Mouse (Mus musculus): Measurements from ENCODE around the gene Zbed5.
"Not testable (repeated sequence)": the region's sequence is repeated elsewhere in the genome, so short reads cannot be mapped to it uniquely, and the experiment has no call there.

Gene Zbed5

GRCm38 (mm10) chr5:129909147-129909546, 13.6 kb downstream of the Zbed5 start:
- no peak for DNase-seq

DNA sequence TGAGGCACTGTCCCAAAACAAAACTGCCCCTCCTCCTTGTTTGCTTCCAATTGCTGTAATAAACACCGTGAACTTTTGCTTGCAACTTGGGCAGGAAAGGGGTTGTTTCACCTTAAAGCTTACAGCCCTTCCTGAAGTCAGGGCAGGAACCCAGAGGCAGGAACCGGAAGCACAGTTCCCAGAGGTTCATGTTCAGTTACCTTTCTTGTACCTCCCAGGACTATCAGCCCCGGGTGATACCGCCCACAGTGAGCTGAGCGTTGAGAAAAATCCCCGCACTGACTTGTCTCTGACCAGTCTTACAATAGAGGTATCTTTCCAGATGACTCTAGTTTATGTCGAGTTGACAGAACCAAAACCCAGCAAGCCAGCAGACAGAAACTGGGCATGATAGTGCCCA, 14.1 kb downstream of the Zbed5 start:
- DNase-seq, result no peak

DNA sequence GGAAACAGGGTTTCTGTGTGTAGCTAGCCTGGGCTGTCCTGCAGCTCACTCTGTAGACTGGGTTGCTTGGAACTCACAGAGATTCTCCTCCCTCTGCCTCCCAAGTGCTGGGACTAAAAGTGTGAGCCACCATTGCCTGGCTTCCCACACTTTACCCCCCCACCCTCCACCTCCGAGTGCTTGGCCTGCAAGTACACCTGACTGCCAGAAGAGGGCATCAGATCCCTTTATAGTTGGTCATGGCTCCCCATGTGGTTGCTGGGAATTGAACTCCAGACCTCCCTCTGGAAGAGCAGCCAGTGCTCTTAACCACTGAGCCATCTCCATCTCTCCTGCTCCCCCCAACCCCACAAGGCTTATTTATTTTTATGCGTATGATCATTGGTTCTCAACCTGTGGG, 18.5 kb downstream of the Zbed5 start:
- peak; percentile 28 for DNase-seq

DNA sequence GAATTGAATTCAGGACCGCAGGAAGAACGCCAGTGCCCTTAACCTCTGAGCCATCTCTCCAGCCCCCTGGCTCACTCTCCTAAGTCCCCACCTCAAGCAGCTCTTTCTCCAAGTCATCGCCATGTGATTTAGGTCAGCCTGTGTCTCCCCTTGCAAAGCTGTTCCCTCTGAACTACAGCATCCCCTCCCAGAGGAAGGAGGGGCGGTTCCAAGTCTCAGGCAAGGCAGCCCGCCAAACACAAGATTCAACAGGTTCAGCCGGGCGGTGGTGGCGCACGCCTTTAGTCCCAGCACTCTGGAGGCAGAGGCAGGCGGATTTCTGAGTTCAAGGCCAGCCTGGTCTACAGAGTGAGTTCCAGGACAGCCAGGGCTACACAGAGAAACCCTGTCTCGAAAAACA, 20.0 kb downstream of the Zbed5 start:
- not testable (repeated sequence) for DNase-seq

DNA sequence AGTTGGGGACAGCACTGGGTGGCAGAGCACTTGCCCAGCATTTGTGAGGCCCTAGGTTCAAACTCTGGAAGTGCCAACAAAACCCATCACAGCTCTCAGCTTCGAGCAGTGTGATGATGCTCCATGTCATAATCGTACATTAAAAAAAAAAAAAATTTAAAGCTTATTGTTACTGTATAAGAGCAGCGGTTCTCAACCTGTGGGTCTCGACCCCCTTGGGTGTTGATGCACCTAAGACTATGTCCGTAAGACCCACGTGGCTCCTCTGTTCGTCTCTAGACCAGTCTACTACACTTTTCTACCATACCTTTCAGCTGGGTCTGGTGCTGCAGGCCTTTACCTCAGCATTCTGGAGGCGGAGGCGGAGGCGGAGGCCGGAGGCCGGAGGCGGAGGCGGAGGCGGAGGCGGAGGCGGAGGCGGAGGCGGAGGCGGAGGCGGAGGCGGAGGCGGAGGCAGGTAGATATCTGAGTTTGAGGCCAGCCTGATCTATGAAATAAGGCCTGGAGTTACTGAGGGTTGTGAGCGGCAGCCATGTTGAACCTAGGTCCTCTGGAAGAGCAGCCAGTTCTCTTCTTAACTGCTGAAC, 22.6 kb downstream of the Zbed5 start:
- no peak for DNase-seq

GRCm38 (mm10) chr5:129918752-129919151, 23.2 kb downstream of the Zbed5 start:
- DNase-seq, result no peak

GRCm38 (mm10) chr5:129919320-129919719, 23.8 kb downstream of the Zbed5 start:
- no peak for DNase-seq

DNA sequence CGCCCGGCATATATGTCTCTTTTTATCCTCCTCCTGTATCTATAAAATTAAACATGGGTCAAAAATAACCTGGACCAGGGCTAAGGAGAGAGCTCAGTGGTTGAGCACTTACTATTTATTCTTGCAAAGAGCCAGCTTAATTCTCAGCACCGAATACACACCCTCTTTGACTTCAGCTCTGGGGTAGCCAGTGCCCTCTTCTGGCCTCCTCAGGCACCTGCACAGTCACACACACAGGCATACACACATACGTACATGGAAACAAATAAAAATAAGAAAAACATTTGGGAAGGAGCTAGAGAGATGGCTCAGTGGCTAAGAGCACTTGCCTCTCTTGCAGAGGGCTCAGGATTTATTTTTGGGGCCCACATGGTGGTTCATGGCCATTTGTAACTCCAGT, 26.4 kb downstream of the Zbed5 start:
- DNase-seq, result no peak

DNA sequence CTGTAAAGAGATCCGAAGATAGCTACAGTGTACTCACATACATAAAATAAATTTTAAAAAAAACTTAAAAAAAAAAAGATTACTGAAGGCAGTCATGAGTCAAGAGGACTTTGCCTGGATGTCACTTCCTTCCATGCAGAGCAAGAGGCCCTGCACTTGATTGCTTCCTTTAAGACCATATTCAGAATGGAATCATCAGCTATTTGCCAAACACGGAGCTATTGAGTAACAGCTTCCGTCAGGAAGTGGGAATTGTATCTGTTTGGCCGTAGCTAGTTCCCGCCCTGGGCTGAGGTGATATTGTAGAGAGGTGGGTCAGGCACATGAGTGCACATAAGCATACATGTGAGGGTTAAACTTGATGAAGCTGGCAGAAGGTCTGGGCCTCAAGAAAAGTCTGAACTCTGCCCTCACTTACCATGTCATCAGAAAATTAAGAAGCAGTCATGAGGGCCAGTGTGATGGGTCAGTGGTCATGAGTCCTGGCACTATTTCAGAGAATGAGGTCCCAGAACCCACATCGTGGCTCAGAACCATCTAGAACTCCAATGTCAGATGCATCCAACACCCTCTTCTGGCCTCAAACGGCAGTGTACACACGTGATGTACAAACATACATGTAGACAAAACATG, 29.4 kb downstream of the Zbed5 start:
- no peak for DNase-seq

DNA sequence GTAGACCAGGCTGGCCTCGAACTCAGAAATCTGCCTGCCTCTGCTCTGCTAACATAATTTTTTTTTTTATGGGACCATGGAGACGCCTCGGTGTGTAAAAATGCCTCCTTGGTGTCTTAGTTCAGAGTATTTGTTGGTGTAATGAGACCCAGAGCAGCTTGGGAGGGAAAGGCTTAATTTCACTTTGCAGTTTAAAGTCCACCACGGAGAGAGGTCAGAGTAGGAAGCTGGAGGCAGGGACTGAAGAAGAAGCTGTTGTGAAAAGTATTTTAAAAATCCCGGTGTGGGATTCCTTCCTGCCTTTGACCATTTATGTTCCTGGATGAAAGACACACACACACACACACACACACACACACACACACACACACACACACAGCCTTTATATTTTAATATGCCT, 30.4 kb downstream of the Zbed5 start:
- DNase-seq, result no peak

DNA sequence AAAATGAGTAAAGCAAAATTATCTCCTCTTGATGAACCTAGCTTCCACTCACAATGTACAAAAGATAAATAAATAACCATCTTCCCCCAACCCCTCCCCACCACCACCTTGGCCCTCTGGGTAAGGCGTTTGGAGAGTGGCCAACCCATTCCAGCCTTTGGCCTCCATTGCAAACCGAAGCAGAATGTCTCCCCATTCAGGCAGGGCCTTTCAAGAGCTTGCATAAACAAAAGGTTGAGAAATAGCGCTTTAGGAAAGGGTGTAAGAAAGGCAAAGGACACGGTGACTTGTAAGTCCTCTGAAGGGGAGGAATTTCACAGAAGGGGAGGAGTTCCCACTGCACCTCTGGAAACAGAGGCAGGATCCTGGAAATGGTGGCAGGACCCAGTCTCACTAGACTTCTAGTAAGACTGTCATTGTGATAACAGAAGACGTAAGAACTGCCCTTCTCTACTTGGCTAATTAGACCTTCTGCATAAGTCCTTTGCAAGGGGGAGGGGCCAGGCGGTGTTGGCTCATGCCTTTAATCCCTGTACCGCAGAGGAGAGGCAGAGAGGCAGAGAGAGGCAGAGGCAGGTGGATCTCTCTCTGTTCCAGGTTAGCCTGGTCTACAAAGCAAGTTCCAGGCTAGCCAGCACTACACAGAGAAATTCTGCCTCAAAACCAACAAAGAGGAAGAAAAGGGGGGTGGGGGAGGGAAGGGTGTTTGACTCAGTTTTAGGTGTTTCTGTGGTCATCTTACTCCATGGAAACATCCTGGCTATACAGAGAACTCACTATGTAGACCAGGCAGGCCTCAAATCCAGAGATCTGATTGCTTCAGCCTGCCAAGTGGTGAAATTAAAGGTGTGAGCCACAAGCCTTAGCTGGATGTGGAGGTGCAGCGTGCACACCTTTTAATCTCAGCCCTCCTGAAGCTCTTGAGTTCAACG, 34.7 kb downstream of the Zbed5 start:
- DNase-seq, result peak; percentile 63

DNA sequence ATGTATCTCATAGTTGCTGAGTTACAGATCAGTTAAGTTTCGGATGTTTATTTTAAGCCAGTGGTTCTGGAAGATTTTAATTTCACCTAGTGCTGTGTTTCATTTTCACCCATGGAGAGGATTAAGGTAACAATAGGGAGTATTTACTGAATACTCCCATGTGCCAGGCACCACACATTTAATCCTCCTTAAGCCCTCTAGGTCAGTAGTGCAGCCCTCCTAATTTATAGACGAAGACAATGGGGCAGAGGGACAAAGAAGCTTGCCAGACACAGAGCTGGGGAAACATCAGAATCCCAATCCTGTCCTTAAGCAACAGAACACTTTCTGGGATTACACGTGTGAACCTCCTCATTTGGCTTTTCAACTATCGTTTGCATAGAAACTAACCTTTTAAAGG, 41.4 kb downstream of the Zbed5 start:
- DNase-seq, result no peak

DNA sequence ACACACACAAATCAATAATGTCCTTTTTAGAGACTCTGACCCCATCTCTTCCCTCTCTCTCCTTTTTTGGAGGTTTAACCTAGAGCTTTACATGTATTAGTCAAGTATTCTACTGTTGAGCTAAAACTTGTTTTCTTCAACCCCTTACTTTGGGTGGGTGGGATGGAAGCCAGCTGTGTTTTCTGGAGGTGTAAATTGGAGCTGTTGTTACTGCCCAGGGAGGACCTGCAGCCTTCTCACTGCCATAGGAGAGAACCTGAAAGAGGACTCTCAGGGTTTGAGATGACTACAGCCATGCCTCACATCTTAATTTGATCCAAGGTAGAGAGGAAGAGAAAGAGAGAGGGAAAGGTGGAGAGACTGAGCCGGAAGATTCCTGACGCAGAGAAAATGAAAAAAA, 44.8 kb downstream of the Zbed5 start:
- no peak for DNase-seq

DNA sequence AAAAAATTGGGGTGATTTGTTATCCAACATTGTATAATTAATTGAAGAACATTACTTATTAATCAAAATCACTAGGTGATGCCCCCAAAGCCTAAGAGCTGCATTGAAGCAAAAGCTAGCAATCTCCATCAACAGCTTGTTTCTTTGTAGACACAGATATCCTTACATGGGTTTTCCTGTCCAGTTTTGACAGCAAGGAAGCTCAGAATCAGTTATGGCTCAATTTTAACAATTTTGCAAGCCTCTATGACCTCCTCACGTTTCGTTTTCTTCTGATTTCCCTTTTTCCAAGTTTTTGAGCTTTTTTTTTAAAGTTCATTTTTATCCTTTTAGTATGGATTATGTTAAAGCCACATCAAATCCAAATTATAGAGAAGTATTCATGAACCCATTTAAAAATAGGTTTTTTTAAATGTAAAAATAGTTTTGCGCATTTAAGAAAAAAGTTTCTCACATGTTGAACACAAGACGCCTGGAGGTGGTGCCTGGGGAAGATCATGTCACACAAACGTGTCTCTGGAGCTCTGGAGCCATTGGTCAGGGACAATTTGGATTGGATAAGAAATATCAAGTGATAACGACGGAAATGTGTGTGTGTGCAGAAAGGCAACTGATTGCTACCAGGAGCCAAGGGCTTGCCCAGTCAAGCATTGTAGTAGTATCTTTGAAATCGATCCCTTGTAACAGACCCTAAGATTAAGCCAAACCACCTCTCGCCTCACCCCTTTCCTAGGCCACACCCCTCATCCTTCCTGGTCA, 45.4 kb downstream of the Zbed5 start:
- no peak for DNase-seq

GRCm38 (mm10) chr5:129941495-129942045, 46.0 kb downstream of the Zbed5 start, which contains the start of gene Vkorc1l1:
Gene Vkorc1l1, plus strand, starts transcription at chr5:129941970.
- peak; percentile 99 for DNase-seq

DNA sequence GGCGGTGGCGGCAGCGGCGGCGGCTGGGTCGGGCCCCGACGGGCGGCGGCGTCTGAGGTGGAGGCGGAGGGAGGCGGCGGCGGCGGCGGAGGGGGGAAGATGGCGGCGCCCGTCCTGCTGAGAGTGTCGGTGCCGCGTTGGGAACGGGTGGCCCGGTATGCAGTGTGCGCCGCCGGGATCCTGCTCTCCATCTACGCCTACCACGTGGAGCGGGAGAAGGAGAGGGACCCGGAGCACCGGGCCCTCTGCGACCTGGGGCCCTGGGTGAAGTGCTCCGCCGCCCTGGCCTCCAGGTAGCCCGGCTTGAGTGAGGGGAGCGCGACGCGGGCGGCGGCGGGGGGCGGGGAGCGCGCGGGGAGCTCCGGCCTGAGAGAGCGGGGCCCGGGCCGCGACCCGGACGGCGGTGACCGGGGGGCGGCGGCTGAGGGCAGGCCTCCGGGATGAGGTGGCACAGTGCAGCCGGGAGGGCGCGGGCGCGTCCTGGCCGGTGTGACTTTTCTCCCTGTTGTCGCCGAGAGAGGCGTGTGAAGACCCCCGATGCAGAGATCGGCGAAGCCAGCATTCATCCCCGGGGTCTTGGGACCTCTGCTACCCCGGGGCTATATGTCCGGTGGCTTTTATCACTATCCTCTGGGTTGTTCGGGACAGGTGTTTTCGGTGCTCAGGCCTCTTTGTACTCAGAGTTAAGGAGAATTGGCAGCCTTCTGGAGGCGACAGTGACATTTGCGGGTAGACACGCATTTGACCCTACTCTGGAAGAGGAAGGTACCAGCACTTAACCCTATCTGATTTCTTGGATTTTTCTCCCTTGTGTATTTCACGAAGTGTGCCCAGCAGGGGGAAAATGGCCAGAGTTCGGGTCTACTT, 46.8 kb downstream of the Zbed5 start:
- DNase-seq, result peak; percentile 17

DNA sequence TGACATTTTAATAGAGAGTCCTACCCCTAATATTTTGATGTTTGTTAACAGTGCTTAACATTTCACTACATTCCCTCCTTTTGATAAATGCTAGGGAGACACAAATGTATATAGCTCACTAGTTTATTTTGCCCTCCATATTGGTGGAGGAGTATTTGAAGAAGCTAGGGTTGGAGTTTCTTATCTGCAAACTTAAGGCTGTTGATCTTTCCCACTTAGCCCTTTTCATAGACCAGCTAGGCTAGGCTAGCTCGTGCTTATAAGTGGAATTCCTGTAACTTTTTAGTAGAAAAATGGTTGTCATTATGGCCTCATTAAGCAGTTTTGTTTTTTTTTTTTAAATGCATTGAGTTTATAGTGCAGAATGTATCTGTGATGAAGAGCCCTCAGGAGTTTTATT, 47.9 kb downstream of the Zbed5 start:
- DNase-seq, result no peak

DNA sequence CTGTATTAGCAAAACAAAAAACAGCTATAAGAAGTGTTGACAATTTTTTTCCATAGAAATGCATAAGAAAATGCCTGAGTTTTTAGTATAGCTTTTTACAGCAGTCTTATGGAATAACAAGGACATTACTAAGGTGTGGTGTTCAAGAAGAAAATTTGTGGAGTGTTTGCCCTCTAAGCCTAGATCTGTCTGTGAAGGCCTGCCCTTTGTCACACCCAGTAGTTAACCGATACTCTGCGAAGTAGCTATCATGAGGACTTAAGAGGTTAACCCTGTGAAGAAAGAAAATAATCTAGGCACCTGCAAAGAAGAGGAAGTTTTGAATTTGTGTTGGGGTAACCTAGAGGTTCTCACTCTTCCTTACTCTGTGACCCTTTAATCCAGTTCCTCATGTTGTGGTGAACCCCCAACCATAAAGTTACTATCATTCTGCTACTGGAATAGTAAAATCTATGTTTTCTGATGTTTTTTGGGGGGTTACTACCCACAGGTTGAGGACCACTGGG, 52.1 kb downstream of the Zbed5 start:
- no peak for DNase-seq

DNA sequence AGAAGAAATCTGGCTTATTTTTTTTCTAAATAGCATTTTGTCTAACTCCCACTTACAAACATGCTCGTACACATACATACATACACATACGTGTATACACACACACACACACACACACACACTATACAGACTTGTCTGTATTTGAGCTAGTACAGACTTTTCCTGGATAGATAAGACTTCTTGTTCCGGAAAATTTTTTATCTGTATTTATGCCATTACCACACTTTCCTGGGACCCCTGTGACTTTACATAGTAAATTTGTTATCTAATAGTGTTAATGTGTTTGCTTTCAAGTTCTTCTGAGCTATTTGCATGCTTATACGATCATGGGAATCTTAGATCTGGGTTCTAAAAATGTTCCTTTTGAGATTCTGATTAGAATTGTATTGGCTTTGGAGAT, 56.6 kb downstream of the Zbed5 start:
- DNase-seq, result no peak

Measured in lung, postnatal 14 days (tissue).